Mouse (Mus musculus) C2C12 (cell line): ENCODE data around the gene Nrcam. TPM values are rescaled to one million over a fixed set of nuclear protein-coding genes. Genes with fewer than 3 reads are reported as not detected.

ENCODE experiments used
- H3K27me3 ChIP-seq: one replicate; pipeline ENCODE4 v1.6.1; 2011; ENCODE audit not compliant: control insufficient read depth, insufficient read depth, insufficient read length
- H3K36me3 ChIP-seq: one replicate; pipeline ENCODE4 v1.6.1; 2011; ENCODE audit not compliant: control insufficient read depth, insufficient read depth
- H3K4me3 ChIP-seq: one replicate; pipeline ENCODE4 v1.5.1; 2011; ENCODE audit warnings: mild to moderate bottlenecking, control low read depth; ENCODE audit not compliant: poor library complexity, insufficient read depth, severe bottlenecking
- H3K79me2 ChIP-seq: one replicate; pipeline ENCODE4 v1.6.1; 2011; ENCODE audit not compliant: control insufficient read depth, insufficient read depth
- H3K79me3 ChIP-seq: one replicate; pipeline ENCODE4 v1.6.1; 2011; ENCODE audit warnings: low read depth, control low read depth
- H3ac ChIP-seq: one replicate; pipeline ENCODE3; 2011; ENCODE audit warnings: low read depth; ENCODE audit not compliant: control insufficient read depth, insufficient read length
- CEBPB ChIP-seq: IDR thresholded peaks from one replicate; pipeline ENCODE4 v1.6.1; 2011; ENCODE audit warnings: low read depth, mild to moderate bottlenecking, control low read depth, moderate library complexity
- CTCF ChIP-seq: IDR thresholded peaks from one replicate; pipeline ENCODE4 v1.5.1; 2011; ENCODE audit not compliant: control insufficient read depth, insufficient read depth, insufficient read length
- FOSL1 ChIP-seq: IDR thresholded peaks from one replicate; pipeline ENCODE4 v1.8.0; 2011; ENCODE audit warnings: mild to moderate bottlenecking, low read length; ENCODE audit not compliant: poor library complexity, insufficient read depth, severe bottlenecking
- MAX ChIP-seq: IDR thresholded peaks from one replicate; pipeline ENCODE4 v1.6.1; 2011; ENCODE audit warnings: mild to moderate bottlenecking, control low read depth
- MYOD1 ChIP-seq: IDR thresholded peaks from one replicate; pipeline ENCODE4 v1.6.1; 2011; ENCODE audit warnings: low read depth; ENCODE audit not compliant: control insufficient read depth, insufficient read length
- MYOG ChIP-seq: IDR thresholded peaks from one replicate; pipeline ENCODE4 v1.6.1; 2011; ENCODE audit not compliant: control insufficient read depth, insufficient read length; ENCODE audit errors: extremely low read depth
- USF1 ChIP-seq: IDR thresholded peaks from one replicate; pipeline ENCODE4 v1.6.1; 2011; ENCODE audit warnings: low read depth, mild to moderate bottlenecking, control low read depth, moderate library complexity
- polyA plus RNA-seq: library from polyadenylated mRNA; unstranded; fragments of >200 nt; fragmentation: generic; extraction: Trizol; gene quantifications from one replicate; pipeline ENCODE4 v1.2.1, GENCODE M21; 2012; ENCODE audit warnings: missing spikeins

Nrcam gene
- polyA plus RNA-seq, 1 experiment, result 0.12 TPM

GRCm38 (mm10) chr12:44501807-44502487, 173.3 kb downstream of the Nrcam start:
- Histone ChIP-seq H3K36me3 (no peaks in the 10 kb centered on the region), H3ac (no peak overlapping the region), H3K4me3 (no peak overlapping the region), H3K79me2 (no peaks in the 10 kb centered on the region), H3K27me3 (no peaks in the 10 kb centered on the region), H3K79me3 (no peaks in the 10 kb centered on the region)
- TF ChIP-seq CEBPB (no peak), MAX (no peak), FOSL1 (no peak)

DNA sequence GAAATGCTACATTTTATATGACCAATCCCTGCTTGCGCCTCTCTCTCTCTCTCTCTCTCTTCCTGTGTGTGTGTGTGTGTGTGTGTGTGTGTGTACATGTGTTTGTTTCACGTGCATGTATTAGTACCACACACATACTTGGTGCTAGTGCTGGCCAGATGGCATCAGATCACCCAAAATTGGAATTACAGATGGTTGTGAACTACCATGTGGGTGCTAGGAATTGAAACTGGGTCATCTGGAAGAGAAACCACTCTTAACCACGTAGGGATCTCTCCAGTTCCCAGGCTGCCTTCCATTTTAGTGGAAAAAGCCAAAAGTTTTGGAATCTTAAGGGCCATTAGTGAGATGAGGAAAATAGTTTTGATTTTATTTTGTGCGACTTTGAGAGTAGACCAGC, 175.1 kb downstream of the Nrcam start:
- no peak overlapping the region for H3ac ChIP-seq
- H3K79me2 ChIP-seq, result no peaks in the 10 kb centered on the region

DNA sequence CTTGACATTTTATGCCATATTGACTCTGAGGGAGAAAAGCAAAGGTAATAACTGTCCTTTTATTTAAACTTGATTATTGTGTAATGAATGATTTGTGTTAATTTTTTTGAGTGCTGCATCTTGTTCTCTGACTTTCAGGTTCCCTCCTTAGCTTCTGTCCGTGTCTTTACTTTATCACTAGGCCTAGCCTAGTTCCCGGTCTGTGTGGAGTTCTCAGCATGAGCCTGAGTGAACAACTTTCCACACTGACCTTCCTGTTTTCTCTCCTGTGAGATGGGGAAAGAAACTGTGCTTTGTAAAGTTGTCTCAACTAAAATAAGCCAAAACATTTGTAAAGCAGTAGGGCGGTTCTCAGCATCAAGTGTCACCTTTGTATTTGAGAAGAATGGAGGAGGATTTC, 179.9 kb downstream of the Nrcam start:
- no peaks in the 10 kb centered on the region for H3K79me2 ChIP-seq
- no peak overlapping the region for H3ac ChIP-seq
- H3K27me3 ChIP-seq, result no peaks in the 10 kb centered on the region
- H3K4me3 ChIP-seq, result no peak overlapping the region
- TF ChIP-seq MAX, result no peak
- no peak for TF ChIP-seq CEBPB
- no peak for TF ChIP-seq USF1
- TF ChIP-seq FOSL1, result no peak
- TF ChIP-seq MYOG, result no peak
- TF ChIP-seq MYOD1, result no peak
- no peaks in the 10 kb centered on the region for H3K36me3 ChIP-seq
- H3K79me3 ChIP-seq, result no peaks in the 10 kb centered on the region

More for the DNA sequence above, 175.1 kb downstream of the Nrcam start:
- Histone ChIP-seq H3K27me3 (no peaks in the 10 kb centered on the region), H3K79me3 (no peaks in the 10 kb centered on the region), H3K4me3 (no peak overlapping the region), H3K36me3 (no peaks in the 10 kb centered on the region)
- TF ChIP-seq MYOD1, result no peak
- TF ChIP-seq MAX, result no peak
- no peak for TF ChIP-seq USF1
- TF ChIP-seq FOSL1, result no peak
- TF ChIP-seq CEBPB, result no peak
- no peak for TF ChIP-seq MYOG
- TF ChIP-seq CTCF, result no peak

- no peak overlapping the region for H3ac ChIP-seq
- H3K4me3 ChIP-seq, result no peak overlapping the region
- no peaks in the 10 kb centered on the region for H3K79me3 ChIP-seq
- no peaks in the 10 kb centered on the region for H3K27me3 ChIP-seq
- H3K36me3 ChIP-seq, result no peaks in the 10 kb centered on the region
- H3K79me2 ChIP-seq, result no peaks in the 10 kb centered on the region
- TF ChIP-seq CEBPB (no peak), FOSL1 (no peak), MYOD1 (no peak), CTCF (no peak), MAX (no peak), USF1 (no peak), MYOG (no peak)
Observed at GRCm38 (mm10) chr12:44509406-44510104, 180.9 kb downstream of the Nrcam start.

- Histone ChIP-seq H3K27me3 (no peaks in the 10 kb centered on the region), H3K4me3 (no peak overlapping the region), H3K79me3 (no peaks in the 10 kb centered on the region), H3K79me2 (no peaks in the 10 kb centered on the region), H3K36me3 (no peaks in the 10 kb centered on the region), H3ac (no peak overlapping the region)
- TF ChIP-seq FOSL1 (no peak), MAX (no peak)
Observed at GRCm38 (mm10) chr12:44515066-44515465, 186.4 kb downstream of the Nrcam start.

GRCm38 (mm10) chr12:44519440-44520141, 190.9 kb downstream of the Nrcam start:
- H3K79me2 ChIP-seq, result no peaks in the 10 kb centered on the region
- no peak for TF ChIP-seq MYOG
- no peak for TF ChIP-seq CTCF
- TF ChIP-seq MYOD1, result no peak
- no peak for TF ChIP-seq FOSL1
- TF ChIP-seq MAX, result no peak
- no peak for TF ChIP-seq CEBPB
- TF ChIP-seq USF1, result no peak
- H3ac ChIP-seq, result no peak overlapping the region
- no peaks in the 10 kb centered on the region for H3K27me3 ChIP-seq
- no peak overlapping the region for H3K4me3 ChIP-seq
- H3K79me3 ChIP-seq, result no peaks in the 10 kb centered on the region
- H3K36me3 ChIP-seq, result no peaks in the 10 kb centered on the region
